Mouse (Mus musculus): ENCODE data around the gene Rpl36al. TPM values are rescaled to one million over a fixed set of nuclear protein-coding genes. Genes with fewer than 3 reads are reported as not detected.

Gene Rpl36al
- polyA plus RNA-seq (2015; fragmentation: Nextera tagmentation; extraction: Ambion mirVana): 296 and 328 TPM in 2 replicates

GRCm38 (mm10) chr12:69183583-69184308 lies at the start of gene Rpl36al, which contains the start of gene Mgat2:
Gene Rpl36al, minus strand, starts transcription at chr12:69184083.
Gene Mgat2, plus strand, starts transcription at chr12:69184157.
- H3K4me2 ChIP-seq (ENCODE audit: low read length): peak within 1 kb of the TSS; percentile 95
- ATAC-seq: peak; percentile 99
- H3K4me1 ChIP-seq (ENCODE audit: control insufficient read depth, insufficient read depth, low read depth, low read length): peaks cover 24% of the 10 kb centered on the region
- WGBS: under 1% methylated on average over 79 of the region's 84 CpGs
- peaks cover 3% of the 10 kb centered on the region; the same call in 1 of the 2 replicates for H3K36me3 ChIP-seq (ENCODE audit: control insufficient read depth, insufficient read depth, low read length)
- H3K9me3 ChIP-seq (ENCODE audit: control insufficient read depth, low read length): no peaks in the 10 kb centered on the region
- peak within 1 kb of the TSS; percentile 95 for H3K27ac ChIP-seq (ENCODE audit: low read depth, low read length)
- no peaks in the 10 kb centered on the region for H3K27me3 ChIP-seq (replicated peaks; ENCODE audit: control insufficient read depth, insufficient read depth, low read length)
- H3K9ac ChIP-seq (ENCODE audit: low read depth, low read length): peak within 1 kb of the TSS; percentile 78
- peak within 1 kb of the TSS; percentile 95 for H3K4me3 ChIP-seq (ENCODE audit: low read length)

- H3K9me3 ChIP-seq (ENCODE audit: control insufficient read depth, low read length): no peaks in the 10 kb centered on the region
- no peak overlapping the region for H3K4me2 ChIP-seq (ENCODE audit: low read length)
- no peaks in the 10 kb centered on the region for H3K36me3 ChIP-seq (ENCODE audit: control insufficient read depth, insufficient read depth, low read length)
- no peaks in the 10 kb centered on the region for H3K27me3 ChIP-seq (replicated peaks; ENCODE audit: control insufficient read depth, insufficient read depth, low read length)
- WGBS: 71% methylated on average over 2 of the region's 2 CpGs
- no peak overlapping the region for H3K27ac ChIP-seq (ENCODE audit: low read depth, low read length)
- H3K4me1 ChIP-seq (ENCODE audit: control insufficient read depth, insufficient read depth, low read depth, low read length): peaks cover 2% of the 10 kb centered on the region; the same call in 1 of the 2 replicates
- H3K9ac ChIP-seq (ENCODE audit: low read depth, low read length): no peak overlapping the region
- no peak for ATAC-seq
- no peak overlapping the region for H3K4me3 ChIP-seq (ENCODE audit: low read length)
Observed at GRCm38 (mm10) chr12:69229251-69229650, 45.4 kb upstream of the Rpl36al start.

GRCm38 (mm10) chr12:69227776-69228466 lies 44.0 kb upstream of the Rpl36al start, which contains the start of gene Pole2:
Gene Pole2, minus strand, starts transcription at chr12:69228195.
- Histone ChIP-seq H3K4me3 (ENCODE audit: low read length) (peak within 1 kb of the TSS; percentile 79), H3K9me3 (ENCODE audit: control insufficient read depth, low read length) (no peaks in the 10 kb centered on the region), H3K27me3 (replicated peaks; ENCODE audit: control insufficient read depth, insufficient read depth, low read length) (no peaks in the 10 kb centered on the region), H3K9ac (ENCODE audit: low read depth, low read length) (peak within 1 kb of the TSS; percentile 64), H3K36me3 (ENCODE audit: control insufficient read depth, insufficient read depth, low read length) (no peaks in the 10 kb centered on the region), H3K4me1 (ENCODE audit: control insufficient read depth, insufficient read depth, low read depth, low read length) (peaks cover 2% of the 10 kb centered on the region; the same call in 1 of the 2 replicates), H3K4me2 (ENCODE audit: low read length) (peak within 1 kb of the TSS; percentile 74), H3K27ac (ENCODE audit: low read depth, low read length) (peak within 1 kb of the TSS; percentile 75)
- WGBS: under 1% methylated on average over 37 of the region's 37 CpGs
- peak; percentile 97 for ATAC-seq

- H3K27ac ChIP-seq (ENCODE audit: low read depth, low read length): no peak overlapping the region
- no peak overlapping the region for H3K9ac ChIP-seq (ENCODE audit: low read depth, low read length)
- H3K36me3 ChIP-seq (ENCODE audit: control insufficient read depth, insufficient read depth, low read length): no peaks in the 10 kb centered on the region
- no peak for ATAC-seq
- no peaks in the 10 kb centered on the region for H3K27me3 ChIP-seq (replicated peaks; ENCODE audit: control insufficient read depth, insufficient read depth, low read length)
- no peak overlapping the region for H3K4me3 ChIP-seq (ENCODE audit: low read length)
- no peak overlapping the region for H3K4me2 ChIP-seq (ENCODE audit: low read length)
- no peaks in the 10 kb centered on the region for H3K4me1 ChIP-seq (ENCODE audit: control insufficient read depth, insufficient read depth, low read depth, low read length)
- 87% methylated on average over 19 of the region's 19 CpGs for WGBS
- H3K9me3 ChIP-seq (ENCODE audit: control insufficient read depth, low read length): no peaks in the 10 kb centered on the region
Observed at GRCm38 (mm10) chr12:69220613-69221277, 36.9 kb upstream of the Rpl36al start.

- Histone ChIP-seq H3K4me1 (ENCODE audit: control insufficient read depth, insufficient read depth, low read depth, low read length) (no peaks in the 10 kb centered on the region), H3K9me3 (ENCODE audit: control insufficient read depth, low read length) (no peaks in the 10 kb centered on the region), H3K9ac (ENCODE audit: low read depth, low read length) (no peak overlapping the region), H3K27me3 (replicated peaks; ENCODE audit: control insufficient read depth, insufficient read depth, low read length) (no peaks in the 10 kb centered on the region), H3K4me3 (ENCODE audit: low read length) (no peak overlapping the region), H3K36me3 (ENCODE audit: control insufficient read depth, insufficient read depth, low read length) (no peaks in the 10 kb centered on the region), H3K4me2 (ENCODE audit: low read length) (no peak overlapping the region), H3K27ac (ENCODE audit: low read depth, low read length) (no peak overlapping the region)
- 94% methylated on average over 7 of the region's 7 CpGs for WGBS
- ATAC-seq: no peak
Observed at GRCm38 (mm10) chr12:69216587-69216986, 32.7 kb upstream of the Rpl36al start.

GRCm38 (mm10) chr12:69215000-69215785 lies 31.3 kb upstream of the Rpl36al start:
- WGBS: 82% methylated on average over 3 of the region's 3 CpGs
- Histone ChIP-seq H3K4me2 (ENCODE audit: low read length) (no peak overlapping the region), H3K9ac (ENCODE audit: low read depth, low read length) (no peak overlapping the region), H3K9me3 (ENCODE audit: control insufficient read depth, low read length) (no peaks in the 10 kb centered on the region), H3K36me3 (ENCODE audit: control insufficient read depth, insufficient read depth, low read length) (no peaks in the 10 kb centered on the region), H3K4me3 (ENCODE audit: low read length) (no peak overlapping the region), H3K27ac (ENCODE audit: low read depth, low read length) (no peak overlapping the region), H3K27me3 (replicated peaks; ENCODE audit: control insufficient read depth, insufficient read depth, low read length) (no peaks in the 10 kb centered on the region), H3K4me1 (ENCODE audit: control insufficient read depth, insufficient read depth, low read depth, low read length) (no peaks in the 10 kb centered on the region)
- no peak for ATAC-seq

GRCm38 (mm10) chr12:69214393-69214792 lies 30.5 kb upstream of the Rpl36al start:
- WGBS: 94% methylated on average over 7 of the region's 7 CpGs
- no peak for ATAC-seq
- no peaks in the 10 kb centered on the region for H3K36me3 ChIP-seq (ENCODE audit: control insufficient read depth, insufficient read depth, low read length)
- no peak overlapping the region for H3K9ac ChIP-seq (ENCODE audit: low read depth, low read length)
- no peak overlapping the region for H3K4me3 ChIP-seq (ENCODE audit: low read length)
- no peaks in the 10 kb centered on the region for H3K27me3 ChIP-seq (replicated peaks; ENCODE audit: control insufficient read depth, insufficient read depth, low read length)
- no peaks in the 10 kb centered on the region for H3K4me1 ChIP-seq (ENCODE audit: control insufficient read depth, insufficient read depth, low read depth, low read length)
- no peaks in the 10 kb centered on the region for H3K9me3 ChIP-seq (ENCODE audit: control insufficient read depth, low read length)
- H3K4me2 ChIP-seq (ENCODE audit: low read length): no peak overlapping the region
- no peak overlapping the region for H3K27ac ChIP-seq (ENCODE audit: low read depth, low read length)

GRCm38 (mm10) chr12:69213186-69213777 lies 29.4 kb upstream of the Rpl36al start:
- no peaks in the 10 kb centered on the region for H3K36me3 ChIP-seq (ENCODE audit: control insufficient read depth, insufficient read depth, low read length)
- no peaks in the 10 kb centered on the region for H3K27me3 ChIP-seq (replicated peaks; ENCODE audit: control insufficient read depth, insufficient read depth, low read length)
- ATAC-seq: no peak
- no peak overlapping the region for H3K4me3 ChIP-seq (ENCODE audit: low read length)
- no peaks in the 10 kb centered on the region for H3K4me1 ChIP-seq (ENCODE audit: control insufficient read depth, insufficient read depth, low read depth, low read length)
- WGBS: 94% methylated on average over 13 of the region's 13 CpGs
- no peak overlapping the region for H3K27ac ChIP-seq (ENCODE audit: low read depth, low read length)
- no peaks in the 10 kb centered on the region for H3K9me3 ChIP-seq (ENCODE audit: control insufficient read depth, low read length)
- no peak overlapping the region for H3K9ac ChIP-seq (ENCODE audit: low read depth, low read length)
- H3K4me2 ChIP-seq (ENCODE audit: low read length): no peak overlapping the region

Measured in hindbrain, embryonic 16.5 days (tissue).